Comparison of ENCODE assay signal across 8 mouse cellular contexts in genomic region chr15:91736791-91737533, GRCm38 (mm10).
A peak's percentile ranks its signal among the peaks of the same experiment; 100 is the strongest.
DNase-seq lines count a peak whose midpoint lies in the region; ATAC-seq and TF ChIP-seq lines count a peak whose summit lies in the region.
"Had no signal": no experiment of that assay in that cellular context is flagged by ENCODE, and none has a peak within 500 bp of the region (broad histone marks: within the 10 kb centered on the region; RNA-seq: fewer than 3 reads in every experiment).

No protein-coding gene starts in this region.

- no peaks in the 10 kb centered on the region for H3K9me3 ChIP-seq in kidney, embryonic 15.5 days (replicated peaks)
- no peaks in the 10 kb centered on the region for H3K9me3 ChIP-seq in limb, embryonic 10.5 days (replicated peaks)

- no peak overlapping the region for H3K4me3 ChIP-seq in kidney, embryonic 15.5 days (replicated peaks)
- no peak overlapping the region for H3K4me3 ChIP-seq in C2C12 (ENCODE audit: insufficient read depth, poor library complexity, severe bottlenecking)
- H3K4me3 ChIP-seq in limb, embryonic 10.5 days = no peak overlapping the region
- H3K4me3 ChIP-seq: erythroblast, embryonic 14.5 days had no signal

- H3K27me3 ChIP-seq in kidney, embryonic 15.5 days = no peaks in the 10 kb centered on the region
- no peaks in the 10 kb centered on the region for H3K27me3 ChIP-seq in C2C12 (ENCODE audit: control insufficient read depth, insufficient read depth, insufficient read length)
- H3K27me3 ChIP-seq in limb, embryonic 10.5 days (ENCODE audit: low read depth, poor library complexity, severe bottlenecking) = no peaks in the 10 kb centered on the region

- H3K79me2 ChIP-seq in C2C12 (ENCODE audit: control insufficient read depth, insufficient read depth) = no peaks in the 10 kb centered on the region

- peak; percentile 53 for TF ChIP-seq CTCF in C2C12 (IDR thresholded peaks at IDR 0.05; ENCODE audit: control insufficient read depth, insufficient read depth, insufficient read length)

- no peak for ATAC-seq in kidney, embryonic 15.5 days (replicated peaks; ENCODE audit: low FRiP score)

- H3K4me2 ChIP-seq in kidney, embryonic 15.5 days = no peak overlapping the region

- DNase-seq in kidney, adult 18-20 months = peak; percentile 50
- DNase-seq in T-cell, adult 2 months (ENCODE audit: low spot score) = peak; percentile 4
- peak; percentile 38 for DNase-seq in embryo, embryonic 11.5 days (ENCODE audit: low read depth, low spot score)
- peak; percentile 71 for DNase-seq in limb, embryonic 10.5 days (ENCODE audit: low spot score)
- peak; percentile 71 for DNase-seq in retina, postnatal 1 day

- no peaks in the 10 kb centered on the region for H3K36me3 ChIP-seq in kidney, embryonic 15.5 days
- H3K36me3 ChIP-seq in C2C12 (ENCODE audit: control insufficient read depth, insufficient read depth) = peaks cover 59% of the 10 kb centered on the region
- H3K36me3 ChIP-seq in limb, embryonic 10.5 days = no peaks in the 10 kb centered on the region

- no peak overlapping the region for H3K9ac ChIP-seq in kidney, embryonic 15.5 days

- WGBS in kidney, embryonic 15.5 days = 44% methylated on average over 15 of the region's 15 CpGs
- 46% methylated on average over 15 of the region's 15 CpGs for WGBS in limb, embryonic 10.5 days

- no peaks in the 10 kb centered on the region for H3K4me1 ChIP-seq in kidney, embryonic 15.5 days
- H3K4me1 ChIP-seq in limb, embryonic 10.5 days = no peaks in the 10 kb centered on the region

- H3K79me3 ChIP-seq in C2C12 (ENCODE audit: low read depth) = no peaks in the 10 kb centered on the region

- no peak overlapping the region for H3K27ac ChIP-seq in kidney, embryonic 15.5 days
- H3K27ac ChIP-seq in limb, embryonic 10.5 days = no peak overlapping the region

- H3ac ChIP-seq in C2C12 (ENCODE audit: control insufficient read depth, insufficient read length, low read depth) = no peak overlapping the region

TF ChIP-seq in C2C12, 6 proteins besides CTCF, POLR2A, EP300 and RAD21:
- TF ChIP-seq USF1 (IDR thresholded peaks at IDR 0.05; ENCODE audit: low read depth) (no peak), FOSL1 (IDR thresholded peaks at IDR 0.05; ENCODE audit: insufficient read depth, low read length, poor library complexity, severe bottlenecking) (no peak), MAX (IDR thresholded peaks at IDR 0.05) (no peak), MYOG (IDR thresholded peaks at IDR 0.05; ENCODE audit: control insufficient read depth, extremely low read depth, insufficient read length) (no peak), CEBPB (IDR thresholded peaks at IDR 0.05; ENCODE audit: low read depth) (no peak), MYOD1 (IDR thresholded peaks at IDR 0.05; ENCODE audit: control insufficient read depth, insufficient read length, low read depth) (no peak)

Comparison
In these comparisons a context has a peak if more than half of its experiments do, and no peak if none do; other contexts are left out.
1. DNase-seq: peak in every context shown above with its lines; median percentile 71 in limb, embryonic 10.5 days; 71 in retina, postnatal 1 day; 50 in kidney, adult 18-20 months; 38 in embryo, embryonic 11.5 days; 4 in T-cell, adult 2 months.